Mouse (Mus musculus) hindbrain, embryonic 15.5 days (tissue): ENCODE measurements around the gene Mybphl. TPM values are rescaled to one million over a fixed set of nuclear protein-coding genes. Genes with fewer than 3 reads are reported as not detected.

ENCODE experiments used
- ATAC-seq: fragments of 200-750 bp; cut with Nextera tagmentation; 2 replicates; pipeline ENCODE4 v1.8.0; 2017; ENCODE audit warnings: low read depth, moderate number of reproducible peaks, moderate TSS enrichment; ENCODE audit not compliant: low FRiP score
- H3K27ac ChIP-seq: fragments of 300-500 bp; sonication (generic); replicated peaks from 2 replicates; pipeline ENCODE4 v1.5.1; 2015; ENCODE audit warnings: mild to moderate bottlenecking, inconsistent platforms
- H3K27me3 ChIP-seq: fragments of 300-500 bp; sonication (generic); 2 replicates; pipeline ENCODE4 v1.6.1; 2015; ENCODE audit warnings: control low read depth, inconsistent platforms
- H3K36me3 ChIP-seq: fragments of 300-500 bp; sonication (generic); 2 replicates; pipeline ENCODE4 v1.6.1; 2015; ENCODE audit warnings: control low read depth, inconsistent platforms
- H3K4me1 ChIP-seq: fragments of 300-500 bp; sonication (generic); replicated peaks from 2 replicates; pipeline ENCODE4 v1.6.1; 2015; ENCODE audit warnings: control low read depth, inconsistent platforms
- H3K4me2 ChIP-seq: fragments of 300-500 bp; sonication (generic); 2 replicates; pipeline ENCODE4 v1.6.1; 2015; ENCODE audit warnings: moderate library complexity, mild to moderate bottlenecking, inconsistent platforms
- H3K4me3 ChIP-seq: fragments of 300-500 bp; sonication (generic); 2 replicates; pipeline ENCODE4 v1.5.1; 2015; ENCODE audit warnings: mild to moderate bottlenecking, inconsistent platforms
- H3K9ac ChIP-seq: fragments of 300-500 bp; sonication (generic); 2 replicates; pipeline ENCODE4 v1.6.1; 2015; ENCODE audit warnings: inconsistent platforms
- H3K9me3 ChIP-seq: fragments of 300-500 bp; sonication (generic); 2 replicates; pipeline ENCODE4 v1.6.1; 2016; ENCODE audit warnings: control low read depth, inconsistent platforms
- WGBS: fragments of 180-500 bp; shearing (Covaris S2); methylation state at CpG from one replicate; pipeline ENCODE4 v1.1.7; 2015; 5-methylcytosine and 5-hydroxymethylcytosine counted together
- polyA plus RNA-seq: library from polyadenylated mRNA; unstranded; fragments of >200 nt; fragmentation: Nextera tagmentation; extraction: Ambion mirVana; gene quantifications from 2 replicates; pipeline ENCODE4 v1.2.1, GENCODE M21; 2015

The Mybphl gene
- polyA plus RNA-seq, 1 experiment from 2014 or later, result 0.35 TPM

DNA sequence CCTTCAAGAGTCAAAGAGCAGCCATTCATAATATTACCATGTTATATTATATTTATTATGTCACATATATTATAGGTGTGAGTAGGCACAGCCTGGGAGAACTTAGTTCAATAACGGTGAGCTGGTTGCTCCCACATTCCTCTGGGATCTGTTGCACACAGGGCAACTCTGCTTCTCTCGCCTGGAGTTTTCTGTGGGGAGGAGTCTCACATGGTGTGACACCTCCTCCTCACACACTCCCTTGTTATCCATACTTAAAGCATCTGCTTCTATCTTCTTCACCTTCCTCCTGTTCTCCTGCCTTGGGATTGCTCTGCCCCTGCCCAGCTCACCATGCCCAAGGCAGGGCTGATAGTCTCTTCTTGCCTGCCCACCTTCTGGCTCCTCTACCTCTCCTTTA, 23.7 kb upstream of the Mybphl start:
- Histone ChIP-seq H3K27ac (no peak overlapping the region), H3K36me3 (peaks cover 85% of the 10 kb centered on the region), H3K27me3 (no peaks in the 10 kb centered on the region), H3K9me3 (no peaks in the 10 kb centered on the region), H3K4me2 (no peak overlapping the region), H3K9ac (no peak overlapping the region), H3K4me1 (no peaks in the 10 kb centered on the region), H3K4me3 (no peak overlapping the region)
- no peak for ATAC-seq
- WGBS, result 86% methylated on average over 2 of the region's 2 CpGs

DNA sequence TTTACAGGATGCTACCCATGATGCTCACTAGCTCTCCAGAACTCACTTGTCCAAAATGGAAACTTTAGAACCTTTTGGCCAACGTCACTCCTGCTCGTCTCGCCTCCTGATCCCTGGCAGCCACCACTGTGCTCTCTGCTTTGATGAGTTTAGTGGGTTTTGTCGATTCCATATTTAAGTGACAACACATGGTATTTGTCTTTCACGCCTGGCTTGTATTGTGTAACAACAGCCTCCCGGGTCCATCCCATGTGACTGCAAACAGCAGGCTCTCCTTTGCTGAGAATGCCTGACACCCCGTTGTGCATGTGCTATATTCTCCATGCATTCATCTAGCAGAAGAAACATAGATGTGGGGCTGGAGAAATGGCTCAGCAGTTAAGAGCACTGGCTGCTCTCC, 22.5 kb upstream of the Mybphl start:
- WGBS, result 74% methylated on average over 7 of the region's 7 CpGs
- no peak overlapping the region for H3K4me3 ChIP-seq
- H3K4me2 ChIP-seq, result no peak overlapping the region
- no peaks in the 10 kb centered on the region for H3K27me3 ChIP-seq
- peaks cover 87% of the 10 kb centered on the region for H3K36me3 ChIP-seq
- no peak for ATAC-seq
- H3K4me1 ChIP-seq, result no peaks in the 10 kb centered on the region
- H3K27ac ChIP-seq, result no peak overlapping the region
- no peaks in the 10 kb centered on the region for H3K9me3 ChIP-seq
- no peak overlapping the region for H3K9ac ChIP-seq

DNA sequence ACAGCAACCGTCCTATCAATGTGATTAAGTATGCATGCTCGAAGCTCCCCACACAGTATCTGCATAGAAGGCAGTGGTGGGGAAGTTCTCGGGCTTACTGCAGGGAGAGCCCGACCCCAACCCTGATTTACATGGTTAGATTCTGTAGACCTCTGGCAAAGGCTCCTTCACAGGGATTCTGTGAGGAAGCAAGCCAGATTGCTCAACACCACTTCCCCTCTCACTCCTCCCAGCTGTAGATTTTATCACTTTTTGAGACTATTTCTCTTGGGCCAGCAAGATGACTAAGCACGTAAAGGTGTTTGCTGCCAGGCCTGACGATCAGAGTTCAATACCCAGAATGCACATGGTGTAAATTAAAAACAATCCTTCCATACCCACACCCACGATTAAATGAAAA, 18.9 kb upstream of the Mybphl start:
- no peak overlapping the region for H3K9ac ChIP-seq
- 88% methylated on average over 7 of the region's 7 CpGs for WGBS
- H3K27ac ChIP-seq, result no peak overlapping the region
- H3K4me1 ChIP-seq, result no peaks in the 10 kb centered on the region
- peaks cover 87% of the 10 kb centered on the region for H3K36me3 ChIP-seq
- H3K4me3 ChIP-seq, result no peak overlapping the region
- no peaks in the 10 kb centered on the region for H3K9me3 ChIP-seq
- H3K27me3 ChIP-seq, result no peaks in the 10 kb centered on the region
- H3K4me2 ChIP-seq, result no peak overlapping the region
- ATAC-seq, result no peak

DNA sequence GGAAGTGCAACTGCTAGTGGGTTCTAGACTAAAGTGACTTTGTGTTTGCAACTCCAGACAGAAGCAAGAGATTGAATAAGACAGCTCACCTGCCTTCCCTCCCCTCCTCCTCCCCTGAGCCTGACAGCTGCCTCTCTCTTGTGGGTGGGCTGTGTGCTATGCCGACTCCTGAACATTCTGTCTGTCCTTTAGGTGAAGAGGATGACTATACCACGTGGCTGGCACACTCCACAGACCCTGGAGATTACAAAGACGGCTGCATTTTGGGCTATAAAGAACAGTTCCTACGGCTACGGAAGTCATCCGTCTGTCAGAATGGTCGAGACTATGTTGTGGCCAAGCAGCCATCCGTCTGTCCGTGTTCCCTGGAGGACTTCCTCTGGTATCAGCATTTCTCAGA, 16.3 kb upstream of the Mybphl start:
- WGBS, result 88% methylated on average over 9 of the region's 9 CpGs
- Histone ChIP-seq H3K9me3 (no peaks in the 10 kb centered on the region), H3K4me1 (no peaks in the 10 kb centered on the region), H3K36me3 (peaks cover 80% of the 10 kb centered on the region), H3K27ac (no peak overlapping the region), H3K4me3 (no peak overlapping the region), H3K4me2 (no peak overlapping the region), H3K27me3 (no peaks in the 10 kb centered on the region), H3K9ac (no peak overlapping the region)
- ATAC-seq, result no peak

DNA sequence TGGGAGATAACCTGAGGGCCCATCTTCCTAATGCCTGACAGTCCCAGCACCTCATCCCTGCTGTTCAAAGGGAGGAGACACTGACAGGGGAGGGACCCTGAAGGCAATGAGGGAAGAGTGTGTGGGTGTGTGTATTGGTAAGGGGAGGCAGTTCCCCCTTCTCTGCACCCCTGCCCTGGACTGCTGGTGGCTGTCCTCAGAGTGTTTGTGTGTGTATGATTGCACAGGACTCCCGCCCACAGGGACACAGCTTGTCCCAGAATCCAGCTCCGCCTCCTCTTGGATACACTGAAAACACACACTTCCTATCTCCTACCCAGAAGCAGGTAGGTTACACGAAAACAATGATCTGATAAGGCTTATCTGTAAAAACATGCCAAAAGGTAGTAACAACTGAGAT, 9.5 kb upstream of the Mybphl start:
- Histone ChIP-seq H3K4me3 (no peak overlapping the region), H3K27me3 (no peaks in the 10 kb centered on the region), H3K36me3 (peaks cover 68% of the 10 kb centered on the region), H3K9ac (no peak overlapping the region), H3K27ac (no peak overlapping the region), H3K9me3 (no peaks in the 10 kb centered on the region), H3K4me1 (no peaks in the 10 kb centered on the region), H3K4me2 (no peak overlapping the region)
- no peak for ATAC-seq
- WGBS, result 94% methylated on average over 3 of the region's 3 CpGs

DNA sequence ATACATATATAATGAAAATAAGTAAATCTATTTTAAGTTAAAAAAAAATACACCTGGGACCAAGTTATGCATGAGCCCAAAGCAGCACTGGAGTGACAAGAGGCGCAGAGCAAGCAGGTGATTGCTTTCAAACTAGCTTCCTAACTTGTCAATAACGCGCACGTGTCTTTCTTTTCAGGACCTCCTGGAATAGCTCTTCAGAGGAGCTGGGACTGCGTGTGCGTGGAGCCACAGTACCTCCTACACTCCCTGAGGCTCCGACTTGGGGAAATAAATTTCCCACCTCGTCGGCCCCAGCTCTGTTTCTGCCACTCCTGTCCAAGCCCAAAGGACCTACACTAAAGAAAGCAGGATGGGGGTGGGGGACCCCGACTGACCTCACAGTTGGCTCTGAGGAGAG, 7.7 kb upstream of the Mybphl start:
- no peak overlapping the region for H3K9ac ChIP-seq
- H3K27me3 ChIP-seq, result no peaks in the 10 kb centered on the region
- H3K9me3 ChIP-seq, result no peaks in the 10 kb centered on the region
- H3K4me2 ChIP-seq, result no peak overlapping the region
- WGBS, result 95% methylated on average over 10 of the region's 10 CpGs
- H3K4me1 ChIP-seq, result peaks cover 4% of the 10 kb centered on the region; the same call in 1 of the 2 replicates
- ATAC-seq, result no peak
- H3K4me3 ChIP-seq, result no peak overlapping the region
- peaks cover 53% of the 10 kb centered on the region for H3K36me3 ChIP-seq
- H3K27ac ChIP-seq, result no peak overlapping the region

DNA sequence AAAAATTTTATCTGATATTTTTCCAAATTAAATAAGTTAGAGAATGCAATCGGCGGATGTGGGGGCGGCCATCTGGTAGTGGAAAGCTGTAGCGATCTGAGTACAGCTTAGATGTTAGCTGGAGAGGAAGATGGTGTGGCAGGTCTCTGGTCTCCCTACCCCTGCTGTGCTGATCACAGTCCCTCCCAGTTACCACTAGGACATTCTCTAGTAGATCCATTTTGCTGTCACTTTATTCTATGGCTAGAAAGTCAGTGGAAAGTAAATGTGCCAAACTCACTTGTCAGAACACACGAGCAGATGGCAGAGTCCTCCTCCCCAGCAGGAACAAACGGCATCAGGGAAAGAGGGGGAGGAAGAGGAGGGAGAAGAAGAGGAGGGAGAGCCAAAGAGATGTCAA, 6.3 kb upstream of the Mybphl start:
- no peak for ATAC-seq
- H3K4me3 ChIP-seq, result no peak overlapping the region
- no peak overlapping the region for H3K9ac ChIP-seq
- no peaks in the 10 kb centered on the region for H3K27me3 ChIP-seq
- H3K4me2 ChIP-seq, result no peak overlapping the region
- peaks cover 43% of the 10 kb centered on the region for H3K36me3 ChIP-seq
- peaks cover 4% of the 10 kb centered on the region; the same call in 1 of the 2 replicates for H3K4me1 ChIP-seq
- H3K9me3 ChIP-seq, result no peaks in the 10 kb centered on the region
- 70% methylated on average over 6 of the region's 6 CpGs for WGBS
- no peak overlapping the region for H3K27ac ChIP-seq

DNA sequence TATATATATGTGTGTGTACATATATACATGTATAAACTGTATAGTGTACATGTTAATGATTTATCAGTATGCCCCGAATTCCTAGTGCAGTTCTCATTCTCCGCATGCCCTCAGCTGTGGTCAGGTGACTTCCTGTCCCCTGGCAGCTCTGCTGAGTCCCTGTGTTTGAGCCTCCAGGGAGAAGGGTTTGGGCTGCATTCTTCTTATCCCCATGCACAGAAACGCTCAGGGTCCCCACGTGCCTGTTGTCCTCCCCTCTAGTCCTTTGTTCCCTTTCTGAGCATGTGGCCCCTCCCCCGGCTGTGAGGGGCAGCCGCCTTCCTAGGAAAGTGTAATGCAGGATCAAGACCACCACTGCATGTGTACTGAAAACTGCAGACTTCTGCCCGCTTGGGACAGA, 3.8 kb upstream of the Mybphl start:
- ATAC-seq, result no peak
- H3K9me3 ChIP-seq, result no peaks in the 10 kb centered on the region
- peaks cover 21% of the 10 kb centered on the region for H3K36me3 ChIP-seq
- no peak overlapping the region for H3K9ac ChIP-seq
- H3K27ac ChIP-seq, result no peak overlapping the region
- H3K4me2 ChIP-seq, result no peak overlapping the region
- no peaks in the 10 kb centered on the region for H3K27me3 ChIP-seq
- H3K4me1 ChIP-seq, result peaks cover 4% of the 10 kb centered on the region; the same call in 1 of the 2 replicates
- H3K4me3 ChIP-seq, result no peak overlapping the region
- 7% methylated on average over 7 of the region's 7 CpGs for WGBS

DNA sequence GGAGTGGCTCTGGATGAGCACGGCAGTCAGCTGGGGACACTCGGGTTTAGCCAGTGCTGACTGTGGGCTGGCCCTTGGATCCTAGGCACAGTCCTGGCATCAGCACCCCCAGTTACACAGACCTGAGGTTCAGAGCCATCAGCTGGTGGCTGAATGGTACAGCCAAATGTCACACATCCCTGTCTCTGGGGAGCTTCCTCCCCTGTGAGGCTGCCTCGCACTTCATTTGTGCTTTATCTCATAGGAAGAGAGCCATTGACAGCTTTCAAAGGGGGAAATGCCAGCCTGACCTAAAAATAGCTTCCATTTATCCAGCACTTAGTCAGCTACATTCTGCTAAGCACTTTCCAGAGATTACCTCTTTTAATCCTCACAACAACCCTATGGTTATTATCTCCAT, 1.1 kb upstream of the Mybphl start:
- no peak overlapping the region for H3K4me3 ChIP-seq
- WGBS, result 77% methylated on average over 3 of the region's 3 CpGs
- H3K27ac ChIP-seq, result no peak overlapping the region
- no peaks in the 10 kb centered on the region for H3K27me3 ChIP-seq
- H3K36me3 ChIP-seq, result no peaks in the 10 kb centered on the region
- H3K4me2 ChIP-seq, result no peak overlapping the region
- no peak overlapping the region for H3K9ac ChIP-seq
- ATAC-seq, result no peak
- H3K9me3 ChIP-seq, result no peaks in the 10 kb centered on the region
- peaks cover 4% of the 10 kb centered on the region; the same call in 1 of the 2 replicates for H3K4me1 ChIP-seq

DNA sequence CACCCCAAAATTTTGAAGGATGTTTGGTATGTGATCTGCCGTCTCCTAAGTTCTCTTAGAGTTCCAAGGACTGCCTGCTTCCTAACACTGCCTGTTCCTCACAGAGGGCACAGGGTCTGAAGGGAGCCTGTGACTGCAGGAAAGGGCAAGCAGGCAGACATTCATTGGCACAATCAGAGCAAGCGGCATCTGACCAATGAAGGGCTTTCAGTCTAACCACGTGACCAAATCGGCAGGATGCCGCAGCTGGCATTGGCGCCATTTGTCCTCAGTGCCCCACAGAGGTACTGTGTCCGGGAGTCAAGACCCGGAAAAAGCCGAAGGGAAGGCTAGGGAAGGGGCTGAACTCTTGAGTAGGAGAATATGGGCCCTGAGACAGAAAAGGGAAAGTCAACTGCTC, 2.5 kb downstream of the Mybphl start:
- no peak overlapping the region for H3K9ac ChIP-seq
- no peaks in the 10 kb centered on the region for H3K36me3 ChIP-seq
- peak overlapping the region; percentile 40 for H3K4me2 ChIP-seq
- WGBS, result 47% methylated on average over 9 of the region's 9 CpGs
- 0 out of 2 replicates have a peak overlapping the region, but pooled peaks have one; percentile 35 for H3K27ac ChIP-seq
- no peaks in the 10 kb centered on the region for H3K9me3 ChIP-seq
- no peaks in the 10 kb centered on the region for H3K27me3 ChIP-seq
- H3K4me3 ChIP-seq, result 0 out of 2 replicates have a peak overlapping the region, but pooled peaks have one; percentile 19
- H3K4me1 ChIP-seq, result no peaks in the 10 kb centered on the region
- 0 out of 2 replicates have a peak, but pooled peaks have one; percentile 59 for ATAC-seq

DNA sequence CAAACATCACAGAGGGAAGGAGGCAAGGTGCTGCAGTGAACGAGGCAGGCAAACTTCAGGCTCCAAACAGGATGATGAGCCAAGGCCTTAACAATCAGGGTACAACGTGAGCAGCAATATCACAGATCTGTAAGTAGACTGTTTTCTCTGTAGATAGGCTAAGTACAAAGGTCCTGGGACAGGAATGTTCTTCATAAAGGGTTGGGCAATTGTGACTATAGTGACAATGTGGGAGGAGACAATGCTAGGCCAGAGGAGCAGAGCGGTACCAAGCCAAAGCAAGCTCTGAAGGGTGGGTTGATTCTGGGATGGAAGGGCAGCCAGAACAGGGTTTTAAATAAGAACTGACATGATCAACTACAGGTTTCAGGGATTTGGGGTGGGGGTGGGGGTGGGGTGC, 3.1 kb downstream of the Mybphl start:
- H3K27ac ChIP-seq, result no peak overlapping the region
- H3K4me1 ChIP-seq, result no peaks in the 10 kb centered on the region
- no peaks in the 10 kb centered on the region for H3K36me3 ChIP-seq
- H3K27me3 ChIP-seq, result no peaks in the 10 kb centered on the region
- no peaks in the 10 kb centered on the region for H3K9me3 ChIP-seq
- H3K4me2 ChIP-seq, result no peak overlapping the region
- no peak overlapping the region for H3K9ac ChIP-seq
- no peak overlapping the region for H3K4me3 ChIP-seq
- WGBS, result 80% methylated on average over 3 of the region's 3 CpGs
- no peak for ATAC-seq

DNA sequence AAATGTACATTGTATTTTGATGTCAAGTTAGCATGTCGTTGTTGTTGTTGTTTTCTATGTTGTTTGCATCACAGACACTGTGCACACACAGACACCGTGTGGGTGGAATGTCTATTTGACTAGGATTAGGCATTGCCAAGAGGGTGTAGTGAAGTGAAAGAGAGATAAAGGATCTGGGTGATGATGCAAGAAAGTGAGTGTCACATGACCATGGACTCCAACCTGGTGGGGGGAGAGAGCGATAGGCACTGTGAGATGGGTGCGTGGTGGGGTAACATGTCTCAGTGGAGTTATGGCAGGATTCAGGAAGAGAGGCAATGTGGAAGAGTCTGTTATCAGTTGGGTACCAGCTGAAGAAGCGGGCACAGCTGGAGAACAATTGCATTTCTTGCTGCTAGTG, 4.0 kb downstream of the Mybphl start:
- no peak for ATAC-seq
- H3K9me3 ChIP-seq, result no peaks in the 10 kb centered on the region
- H3K27ac ChIP-seq, result no peak overlapping the region
- no peaks in the 10 kb centered on the region for H3K36me3 ChIP-seq
- H3K27me3 ChIP-seq, result no peaks in the 10 kb centered on the region
- no peak overlapping the region for H3K9ac ChIP-seq
- no peak overlapping the region for H3K4me2 ChIP-seq
- H3K4me1 ChIP-seq, result no peaks in the 10 kb centered on the region
- H3K4me3 ChIP-seq, result no peak overlapping the region
- WGBS, result 83% methylated on average over 5 of the region's 5 CpGs

DNA sequence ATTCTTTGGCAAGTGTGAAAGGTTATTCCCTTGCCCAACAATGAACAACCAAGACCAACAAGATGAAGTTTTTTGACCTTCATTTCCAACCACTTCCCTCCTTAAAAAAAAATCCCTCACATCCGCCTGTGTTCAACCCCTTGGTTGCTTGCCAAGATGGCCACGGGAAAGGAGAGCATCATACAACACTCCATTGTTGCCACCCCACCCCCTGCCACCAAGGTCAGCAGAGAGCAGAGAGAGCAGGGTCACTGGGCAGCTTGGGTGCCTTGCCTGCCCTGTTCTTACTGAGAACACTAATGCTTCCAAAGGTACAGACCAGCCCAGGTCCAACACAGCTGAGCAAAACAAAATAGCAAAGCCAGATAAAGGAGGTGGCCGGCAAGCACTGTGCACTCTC, 7.6 kb downstream of the Mybphl start:
- 67% methylated on average over 3 of the region's 3 CpGs for WGBS

More for the DNA sequence above, 7.6 kb downstream of the Mybphl start:
- Histone ChIP-seq H3K27ac (no peak overlapping the region), H3K9ac (no peak overlapping the region), H3K27me3 (no peaks in the 10 kb centered on the region), H3K9me3 (no peaks in the 10 kb centered on the region), H3K4me2 (no peak overlapping the region), H3K36me3 (no peaks in the 10 kb centered on the region), H3K4me1 (no peaks in the 10 kb centered on the region), H3K4me3 (no peak overlapping the region)
- ATAC-seq, result no peak
